Mouse (Mus musculus) layer of hippocampus, adult 6 months (tissue): ENCODE results near the gene Mageb1. TPM values are rescaled to one million over a fixed set of nuclear protein-coding genes. Genes with fewer than 3 reads are reported as not detected.

Source experiments
- long read RNA-seq, 2 experiments: library from polyadenylated mRNA; unstranded; transcript quantifications; one replicate each; pipeline ENCODE4 v2.0.0; 2019 to 2020
- polyA plus RNA-seq: library from polyadenylated mRNA; unstranded; fragments of <200 nt; fragmentation: Nextera tagmentation; gene quantifications from 2 replicates; pipeline ENCODE4 v1.2.3, GENCODE M21; 2021

Mageb1 gene
- polyA plus RNA-seq = not detected in 2 replicates
- long read RNA-seq, experiment 1 = 0 reads
- long read RNA-seq, experiment 2 = 0 reads

DNA sequence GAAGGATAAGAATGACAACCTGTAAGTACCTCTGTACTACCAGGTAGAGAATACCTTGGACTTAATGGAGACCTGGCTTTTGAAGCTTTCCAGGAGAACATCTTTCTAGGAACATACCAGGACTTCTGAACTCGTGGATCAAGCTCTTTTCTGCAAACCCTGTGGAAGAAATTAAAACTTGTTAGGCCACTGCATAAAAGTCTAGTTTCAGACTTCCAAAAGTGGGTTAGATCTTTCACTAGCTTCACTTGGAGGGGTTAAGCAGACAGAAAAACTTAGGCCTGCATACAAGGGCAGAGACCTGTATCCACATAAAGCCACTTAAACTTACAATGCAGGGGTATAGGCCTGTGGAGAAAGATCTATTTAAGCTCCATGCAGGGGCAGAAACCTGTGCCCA is at the start of gene Mageb1:
TSS of gene Mageb1 (minus strand) at position 101 of the 400 bp plus-strand sequence.

Other genes starting within 250 kb of the Mageb1 start
- gene Mageb5, start 233.3 kb downstream of the Mageb1 start, polyA plus RNA-seq = not detected in 2 replicates